Mouse (Mus musculus) heart, adult 2 months (tissue): ENCODE measurements around the gene Gmppa. TPM values are rescaled to one million over a fixed set of nuclear protein-coding genes. Genes with fewer than 3 reads are reported as not detected.

ENCODE experiments used
- DNase-seq, 2 experiments: peaks; one replicate each; pipeline ENCODE4 v3.0.0; 2021
- H3K27ac ChIP-seq: fragments of 200-600 bp; 2 replicates; pipeline ENCODE4 v1.8.1; 2022
- H3K27me3 ChIP-seq: fragments of 200-500 bp; 2 replicates; pipeline ENCODE4 v1.6.1; 2012; ENCODE audit warnings: mild to moderate bottlenecking, low read length, inconsistent platforms, mixed read lengths; ENCODE audit not compliant: control insufficient read depth, insufficient read depth
- H3K36me3 ChIP-seq: fragments of 200-500 bp; 2 replicates; pipeline ENCODE4 v1.6.1; 2012; ENCODE audit warnings: low read length, inconsistent platforms; ENCODE audit not compliant: control insufficient read depth, insufficient read depth
- H3K4me1 ChIP-seq: fragments of 200-500 bp; 2 replicates; pipeline ENCODE4 v1.6.1; 2011; ENCODE audit warnings: low read length; ENCODE audit not compliant: control insufficient read depth, insufficient read depth
- H3K4me3 ChIP-seq: fragments of 200-600 bp; 2 replicates; pipeline ENCODE4 v1.8.1; 2022
- H3K79me2 ChIP-seq: fragments of 200-500 bp; replicated peaks from 2 replicates; pipeline ENCODE4 v1.6.1; 2012; ENCODE audit warnings: mild to moderate bottlenecking, inconsistent platforms, low read length, moderate library complexity, mixed read lengths; ENCODE audit not compliant: control insufficient read depth, insufficient read depth
- H3K9ac ChIP-seq: fragments of 200-500 bp; 2 replicates; pipeline ENCODE4 v1.6.1; 2012; ENCODE audit warnings: low read depth, mild to moderate bottlenecking, control low read depth, inconsistent platforms, low read length, mixed read lengths
- CTCF ChIP-seq: fragments of 200-600 bp; IDR thresholded peaks from 2 replicates; pipeline ENCODE4 v1.8.1; 2022; ENCODE audit warnings: antibody characterized with exemption, mild to moderate bottlenecking, moderate library complexity
- EP300 ChIP-seq: fragments of 200-500 bp; IDR thresholded peaks from 2 replicates; pipeline ENCODE4 v1.6.1; 2011; ENCODE audit warnings: low read depth, low read length, control low read depth; ENCODE audit not compliant: insufficient read depth
- POLR2A ChIP-seq: fragments of 200-500 bp; IDR thresholded peaks from 2 replicates; pipeline ENCODE4 v1.6.1; 2011; ENCODE audit warnings: mild to moderate bottlenecking, low read depth, low read length, control low read depth; ENCODE audit not compliant: insufficient read depth
- WGBS: fragments of 180-500 bp; shearing (Covaris S2); methylation state at CpG from one replicate; pipeline ENCODE4 v1.1.7; 2018; 5-methylcytosine and 5-hydroxymethylcytosine counted together
- intact Hi-C: fragments of 180-260 bp; cut with DNase I; formaldehyde crosslinking; loops from one replicate; pipeline ENCODE4 v1.15.1; 2025
- polyA plus RNA-seq: library from polyadenylated mRNA; depleted of rRNA; stranded (reverse); fragments of >200 nt; gene quantifications from 2 replicates; pipeline ENCODE4 v1.2.3, GENCODE M21; 2012; rRNA removed
- total RNA-seq, 2 experiments: library from RNA; stranded (reverse); gene quantifications; 2 replicates each; pipeline ENCODE4 v1.2.3; 2021

The Gmppa gene
- total and polyA plus RNA-seq, 3 experiments = 38.9 to 94.6 (median 39.9) TPM

DNA sequence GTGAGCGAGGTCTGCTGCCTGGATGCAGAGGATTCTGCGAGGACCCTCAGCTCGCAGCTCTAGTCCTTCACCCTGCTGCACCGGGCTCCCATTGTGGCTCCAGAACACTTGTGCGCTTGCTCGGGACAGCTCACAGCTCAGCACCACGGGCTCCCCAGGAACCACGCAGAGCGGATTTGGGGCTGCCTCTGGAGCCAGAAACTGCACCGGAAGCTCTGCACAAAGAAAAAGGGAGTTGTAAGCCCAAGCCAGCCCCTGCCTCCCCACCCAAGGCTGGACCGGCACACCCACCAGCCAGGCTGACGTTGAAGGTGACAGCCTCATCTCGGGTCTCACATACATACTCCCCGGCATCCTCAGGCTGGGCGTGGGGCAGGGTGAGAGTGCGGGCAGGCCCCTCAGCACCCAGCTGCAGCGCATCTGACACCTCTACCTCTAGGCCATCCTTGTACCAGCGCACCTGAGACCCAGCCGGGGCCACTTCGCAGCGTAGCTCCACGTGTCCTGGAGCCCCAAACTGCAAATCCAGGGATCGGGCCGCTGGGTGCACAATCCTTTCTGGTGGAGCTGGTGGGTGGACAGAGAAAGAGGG lies 56.9 kb downstream of the Gmppa start:
- intact Hi-C loops = no loop called here

More for the DNA sequence above, 56.9 kb downstream of the Gmppa start:
- Histone ChIP-seq H3K4me3 (no peak overlapping the region), H3K36me3 (no peaks in the 10 kb centered on the region), H3K79me2 (no peaks in the 10 kb centered on the region), H3K27ac (no peak overlapping the region), H3K27me3 (no peaks in the 10 kb centered on the region; the same call in 1 of the 2 replicates), H3K9ac (no peak overlapping the region), H3K4me1 (no peaks in the 10 kb centered on the region)
- TF ChIP-seq EP300 (no peak), CTCF (no peak), POLR2A (no peak)
- 80% methylated on average over 24 of the region's 24 CpGs for WGBS
- DNase-seq = no peak

Other genes with a start within 250 kb of the Gmppa start
- gene Ankzf1, start 243.8 kb upstream of the Gmppa start, total RNA-seq = 10 to 100 TPM in 1 of 2 experiments, 1 to 10 TPM in 1; 8.7 to 11.2 TPM
- 15.1 and 18.9 TPM in 2 replicates for gene Ankzf1, start 243.8 kb upstream of the Gmppa start, polyA plus RNA-seq
- 10 to 100 TPM; 63.8 to 73.5 TPM for gene Atg9a, start 243.7 kb upstream of the Gmppa start, total RNA-seq
- 93.0 and 109 TPM in 2 replicates for gene Atg9a, start 243.7 kb upstream of the Gmppa start, polyA plus RNA-seq
- gene Glb1l, start 225.1 kb upstream of the Gmppa start, total RNA-seq = 1 to 10 TPM; 3.2 to 3.8 TPM
- gene Glb1l, start 225.1 kb upstream of the Gmppa start, polyA plus RNA-seq = 4.9 and 8.5 TPM in 2 replicates
- gene Stk16, start 225.1 kb upstream of the Gmppa start, total RNA-seq = 10 to 100 TPM; 42.4 to 42.5 TPM
- gene Stk16, start 225.1 kb upstream of the Gmppa start, polyA plus RNA-seq = 68.3 and 82.0 TPM in 2 replicates
- 100 to 1,000 TPM; 973 to 976 TPM for gene Tuba4a, start 216.1 kb upstream of the Gmppa start, total RNA-seq
- 781 and 842 TPM in 2 replicates for gene Tuba4a, start 216.1 kb upstream of the Gmppa start, polyA plus RNA-seq
- gene A630095N17Rik, start 203.8 kb upstream of the Gmppa start, total RNA-seq = not detected
- not detected in 2 replicates for gene A630095N17Rik, start 203.8 kb upstream of the Gmppa start, polyA plus RNA-seq
- 100 to 1,000 TPM; 111 to 129 TPM for gene Dnajb2, start 199.5 kb upstream of the Gmppa start, total RNA-seq
- gene Dnajb2, start 199.5 kb upstream of the Gmppa start, polyA plus RNA-seq = 67.9 and 93.3 TPM in 2 replicates
- gene Ptprn, start 171.4 kb upstream of the Gmppa start, total RNA-seq = 1 to 10 TPM; 1.1 to 1.8 TPM
- 2.7 and 3.2 TPM in 2 replicates for gene Ptprn, start 171.4 kb upstream of the Gmppa start, polyA plus RNA-seq
- not detected for gene Resp18, start 157.5 kb upstream of the Gmppa start, total RNA-seq
- 0.39 TPM in 1 of 2 replicates, not detected in the other for gene Resp18, start 157.5 kb upstream of the Gmppa start, polyA plus RNA-seq
- 10 to 100 TPM; 70.3 to 84.6 TPM for gene Dnpep, start 117.9 kb upstream of the Gmppa start, total RNA-seq
- 123 and 136 TPM in 2 replicates for gene Dnpep, start 117.9 kb upstream of the Gmppa start, polyA plus RNA-seq
- 1,000 to 10,000 TPM; 1,224 to 1,521 TPM for gene Des, start 75.6 kb upstream of the Gmppa start, total RNA-seq
- gene Des, start 75.6 kb upstream of the Gmppa start, polyA plus RNA-seq = 719 and 781 TPM in 2 replicates
- gene Speg, start 60.6 kb upstream of the Gmppa start, total RNA-seq = 100 to 1,000 TPM; 131 to 135 TPM
- 94.0 and 109 TPM in 2 replicates for gene Speg, start 60.6 kb upstream of the Gmppa start, polyA plus RNA-seq
- gene Asic4, start 14.5 kb downstream of the Gmppa start, total RNA-seq = not detected
- not detected in 2 replicates for gene Asic4, start 14.5 kb downstream of the Gmppa start, polyA plus RNA-seq
- 10 to 100 TPM; 23.2 to 25.0 TPM for gene Chpf, start 43.4 kb downstream of the Gmppa start, total RNA-seq
- gene Chpf, start 43.4 kb downstream of the Gmppa start, polyA plus RNA-seq = 26.9 and 37.8 TPM in 2 replicates
- under 1 TPM; 0.21 to 0.66 TPM for gene Tmem198, start 43.6 kb downstream of the Gmppa start, total RNA-seq
- 0.39 and 0.73 TPM in 2 replicates for gene Tmem198, start 43.6 kb downstream of the Gmppa start, polyA plus RNA-seq
- gene Obsl1, start 70.5 kb downstream of the Gmppa start, total RNA-seq = 100 to 1,000 TPM; 117 to 131 TPM
- gene Obsl1, start 70.5 kb downstream of the Gmppa start, polyA plus RNA-seq = 87.8 and 119 TPM in 2 replicates
- gene Inha, start 71.1 kb downstream of the Gmppa start, total RNA-seq = 1 to 10 TPM; 4.1 to 4.3 TPM
- 17.0 and 20.4 TPM in 2 replicates for gene Inha, start 71.1 kb downstream of the Gmppa start, polyA plus RNA-seq
- 1 to 10 TPM; 7.3 to 7.7 TPM for gene Stk11ip, start 85.6 kb downstream of the Gmppa start, total RNA-seq
- gene Stk11ip, start 85.6 kb downstream of the Gmppa start, polyA plus RNA-seq = 12.9 and 19.8 TPM in 2 replicates
- gene Slc4a3, start 110.3 kb downstream of the Gmppa start, total RNA-seq = 100 to 1,000 TPM; 241 to 300 TPM
- 182 and 222 TPM in 2 replicates for gene Slc4a3, start 110.3 kb downstream of the Gmppa start, polyA plus RNA-seq